ENCODE assay signal across 18 mouse cellular contexts in genomic region chr10:127517941-127518340, GRCm38 (mm10). TPM values are rescaled to one million over a fixed set of nuclear protein-coding genes. Genes with fewer than 3 reads are reported as not detected.
"Had no signal": no experiment of that assay in that cellular context is flagged by ENCODE, and none has a peak within 500 bp of the region (broad histone marks: within the 10 kb centered on the region; RNA-seq: fewer than 3 reads in every experiment).

No protein-coding gene starts in this region.

- H3K4me3 ChIP-seq: limb, embryonic 12.5 days; limb, embryonic 15.5 days; liver, embryonic 13.5 days; lung, embryonic 15.5 days; megakaryocyte, embryonic 14.5 days; midbrain, embryonic 13.5 days; myocyte had no signal

- H3K9me3 ChIP-seq: limb, embryonic 12.5 days; limb, embryonic 15.5 days; liver, embryonic 13.5 days; lung, embryonic 15.5 days; megakaryocyte, embryonic 14.5 days; midbrain, embryonic 13.5 days had no signal

- H3K27ac ChIP-seq: limb, embryonic 12.5 days; liver, embryonic 13.5 days; midbrain, embryonic 13.5 days had no signal

- H3K4me2 ChIP-seq: limb, embryonic 15.5 days; liver, embryonic 13.5 days; lung, embryonic 15.5 days; midbrain, embryonic 13.5 days had no signal

- H3K9ac ChIP-seq: limb, embryonic 12.5 days; limb, embryonic 15.5 days; lung, embryonic 15.5 days; midbrain, embryonic 13.5 days had no signal

- ATAC-seq: midbrain, embryonic 13.5 days; midbrain, embryonic 16.5 days had no signal

- DNase-seq: kidney, adult 9 months; kidney, postnatal 14 days; kidney, postnatal 4 days; left cerebral cortex, postnatal 4 days; liver, embryonic 13.5 days; lung, adult 18-20 months; lung, postnatal 10 days; lung, postnatal 36 days; thymus, adult 18-20 months; thymus, postnatal 36 days had no signal

RNA-seq across cellular contexts. Expression of gene Nxph4, which starts 16.4 kb away (rescaled TPM):
- polyA plus RNA-seq: spleen, adult 2 months had no signal
